Mouse (Mus musculus) liver, embryonic 14.5 days (tissue): ENCODE data around the gene Clcnka.

Experiments
- CTCF ChIP-seq: IDR thresholded peaks from 2 replicates; pipeline ENCODE4 v1.5.1; 2016; ENCODE audit warnings: antibody characterized with exemption, low read depth, control low read depth
- EP300 ChIP-seq: IDR thresholded peaks from 2 replicates; pipeline ENCODE4 v1.6.1; 2016; ENCODE audit warnings: antibody characterized with exemption, low read depth

DNA sequence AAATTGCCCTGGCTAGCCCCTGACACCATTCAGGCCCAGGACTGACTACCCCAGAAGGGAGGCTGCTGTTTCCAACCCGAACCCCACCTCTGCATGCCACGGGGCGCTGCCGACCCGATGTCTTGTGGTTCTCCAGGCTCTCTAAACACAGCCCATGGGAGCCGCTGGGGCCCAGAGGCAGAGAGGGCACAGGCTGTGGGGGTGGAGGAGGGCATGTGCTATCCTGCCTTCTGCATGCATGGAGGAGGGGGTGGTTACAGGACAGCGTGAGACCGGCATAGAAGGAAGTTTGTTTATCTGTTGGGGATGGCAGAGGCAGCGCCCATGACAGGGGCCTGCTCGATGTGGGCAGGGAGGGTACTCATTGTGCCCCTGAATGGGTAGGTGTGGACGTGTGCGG is 48.5 kb downstream of the Clcnka start:
- no peak for TF ChIP-seq CTCF
- TF ChIP-seq EP300 = no peak
